Mouse (Mus musculus) megakaryocyte-erythroid progenitor cell, adult 5-6 weeks (primary cell): ENCODE measurements around the gene Msi2. TPM values are rescaled to one million over a fixed set of nuclear protein-coding genes. Genes with fewer than 3 reads are reported as not detected.

Source experiments
- total RNA-seq, 2 experiments: library from RNA; stranded (forward) in 1 of 2; stranded (reverse) in 1 of 2; fragments of 200-1000, 215-1000 nt in 1 of 2; fragments of >200 nt in 1 of 2; fragmentation: Nextera tagmentation in 1 of 2; gene quantifications; 2 replicates each; pipeline ENCODE4 v1.2.3; 2014 to 2017

Gene Msi2
- total RNA-seq, 2 experiments from 2014 or later, result 89.1 to 111 TPM

Other genes with a start within 250 kb of the Msi2 start
- gene Akap1, start 146.1 kb upstream of the Msi2 start, total RNA-seq (2014; fragmentation: Nextera tagmentation), result 23.5 and 24.4 TPM in 2 replicates
- 36.7 and 37.4 TPM in 2 replicates for gene Akap1, start 146.1 kb upstream of the Msi2 start, total RNA-seq (2017)
- 7.8 TPM in 2 replicates for gene Scpep1, start 237.0 kb upstream of the Msi2 start, total RNA-seq (2014; fragmentation: Nextera tagmentation)
- gene Scpep1, start 237.0 kb upstream of the Msi2 start, total RNA-seq (2017), result 5.0 and 8.4 TPM in 2 replicates
- not detected in 2 replicates for gene Elobl, start 248.4 kb upstream of the Msi2 start, total RNA-seq (2014; fragmentation: Nextera tagmentation)
- not detected in 2 replicates for gene Elobl, start 248.4 kb upstream of the Msi2 start, total RNA-seq (2017)